Mouse (Mus musculus): ENCODE data around the gene A630073D07Rik.

DNA sequence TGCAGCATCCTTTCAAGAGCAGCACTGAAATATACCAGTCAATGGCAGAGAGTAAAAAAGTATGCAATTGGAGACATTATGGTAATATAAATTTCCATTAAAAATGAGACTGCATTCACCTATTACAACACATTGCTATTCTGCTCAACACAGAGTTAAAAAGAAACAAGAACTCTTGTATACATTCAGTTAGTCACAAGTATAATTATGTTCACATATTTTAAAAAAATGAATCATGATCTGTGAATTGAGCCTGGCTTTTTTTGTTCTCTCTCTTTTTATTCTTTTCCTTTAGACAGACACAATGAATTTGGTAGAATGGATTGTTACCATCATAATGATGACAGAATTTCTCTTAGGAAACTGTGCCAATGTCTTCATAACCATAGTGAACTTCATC lies 5.3 kb upstream of the A630073D07Rik start, which contains the start of gene Tas2r120:
- TF ChIP-seq GABPA (IDR thresholded peaks at IDR 0.05; ENCODE audit: insufficient replicate concordance, low read depth, low read length), result no peak
- no peak for TF ChIP-seq POLR2A (IDR thresholded peaks at IDR 0.05; ENCODE audit: low read depth, low read length)
- TF ChIP-seq SMC3 (IDR thresholded peaks at IDR 0.05; ENCODE audit: low read depth, low read length), result no peak
